ENCODE assay signal across 22 mouse cellular contexts in the genomic region with DNA sequence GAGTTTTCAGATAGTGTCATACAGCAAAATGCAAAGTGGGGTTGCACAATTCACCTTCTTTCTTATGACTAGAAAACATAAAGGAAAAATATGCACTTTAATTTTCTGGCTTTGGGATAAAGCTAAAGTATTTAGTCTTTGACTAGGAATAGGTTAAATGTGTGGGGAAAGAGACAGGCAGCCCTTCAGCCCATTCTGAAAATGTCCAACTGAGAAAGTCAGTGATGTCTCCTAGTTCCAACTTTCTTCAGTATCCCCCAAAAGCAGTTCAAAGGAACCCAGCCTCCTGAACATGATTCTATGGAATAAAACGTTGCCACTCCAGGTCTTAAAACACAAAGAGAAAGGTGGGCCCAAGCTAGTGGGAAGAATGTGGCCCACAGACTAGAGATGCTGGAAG. TPM values are rescaled to one million over a fixed set of nuclear protein-coding genes. Genes with fewer than 3 reads are reported as not detected.
DNase-seq lines count a peak whose midpoint lies in the region; ATAC-seq lines count a peak whose summit lies in the region.
"Had no signal": no experiment of that assay in that cellular context is flagged by ENCODE, and none has a peak within 500 bp of the region (broad histone marks: within the 10 kb centered on the region; RNA-seq: fewer than 3 reads in every experiment).

No protein-coding gene starts in this region.

- no peak overlapping the region for H3K9ac ChIP-seq in midbrain, embryonic 16.5 days (ENCODE audit: low read depth, low read length)
- H3K9ac ChIP-seq in forebrain, embryonic 16.5 days (replicated peaks; ENCODE audit: low read depth, low read length) = peak overlapping the region; percentile 52
- H3K9ac ChIP-seq: hindbrain, embryonic 14.5 days; liver, embryonic 15.5 days; lung, embryonic 15.5 days had no signal

- WGBS in midbrain, embryonic 10.5 days = 6% methylated on average over 1 of the region's 1 CpGs
- 4% methylated on average over 1 of the region's 1 CpGs for WGBS in midbrain, embryonic 16.5 days
- 0% methylated on average over 1 of the region's 1 CpGs for WGBS in forebrain, embryonic 10.5 days
- 4% methylated on average over 1 of the region's 1 CpGs for whole genome bisulfite sequencing in forebrain, embryonic 16.5 days

- no peak overlapping the region for H3K4me3 ChIP-seq in midbrain, embryonic 10.5 days
- H3K4me3 ChIP-seq in midbrain, embryonic 16.5 days (ENCODE audit: low read depth, low read length) = no peak overlapping the region
- peak overlapping the region; percentile 27; the same call in 1 of the 2 replicates for H3K4me3 ChIP-seq in forebrain, embryonic 10.5 days
- peak overlapping the region; percentile 46 for H3K4me3 ChIP-seq in forebrain, embryonic 16.5 days (replicated peaks; ENCODE audit: low read length)
- H3K4me3 ChIP-seq: liver, embryonic 15.5 days; lung, embryonic 15.5 days had no signal

- H3K4me1 ChIP-seq in midbrain, embryonic 10.5 days = peaks cover 27% of the 10 kb centered on the region
- H3K4me1 ChIP-seq in midbrain, embryonic 16.5 days (ENCODE audit: control insufficient read depth, insufficient read depth, low read length) = peaks cover 13% of the 10 kb centered on the region
- peaks cover 37% of the 10 kb centered on the region for H3K4me1 ChIP-seq in forebrain, embryonic 10.5 days
- peaks cover 17% of the 10 kb centered on the region for H3K4me1 ChIP-seq in forebrain, embryonic 16.5 days (replicated peaks; ENCODE audit: control insufficient read depth, insufficient read depth, low read length)

- peak; percentile 12 for DNase-seq in embryo, embryonic 11 days
- DNase-seq in embryo, embryonic 10 days (ENCODE audit: low spot score) = no peak
- peak; percentile 15 for DNase-seq in midbrain, embryonic 10.5 days (ENCODE audit: low spot score)
- DNase-seq in forebrain, embryonic 10.5 days (ENCODE audit: extremely low spot score, low spot score) = no peak
- DNase-seq in gastrocnemius, postnatal 14 days = no peak
- DNase-seq in right cerebral cortex, postnatal 10 days (ENCODE audit: low spot score in 2 of 2) = no peak
- DNase-seq: adrenal gland, postnatal 10 days; cerebellum, adult 18-20 months; cerebellum, postnatal 36 days; heart, adult 11 months; kidney, adult 2 months; kidney, postnatal 25 days; liver; lung, postnatal 4 days had no signal

- no peaks in the 10 kb centered on the region for H3K9me3 ChIP-seq in midbrain, embryonic 10.5 days (replicated peaks)
- H3K9me3 ChIP-seq in midbrain, embryonic 16.5 days (replicated peaks; ENCODE audit: control insufficient read depth, low read length, poor library complexity, severe bottlenecking) = no peaks in the 10 kb centered on the region; the same call in 1 of the 2 replicates
- H3K9me3 ChIP-seq in forebrain, embryonic 10.5 days = no peaks in the 10 kb centered on the region
- 0 out of 2 replicates have a peak, but pooled peaks cover 2% of the 10 kb centered on the region for H3K9me3 ChIP-seq in forebrain, embryonic 16.5 days (ENCODE audit: control insufficient read depth, low read length)
- H3K9me3 ChIP-seq: liver, embryonic 15.5 days; lung, embryonic 15.5 days had no signal

- H3K27me3 ChIP-seq in midbrain, embryonic 10.5 days (ENCODE audit: low read depth, poor library complexity, severe bottlenecking) = peaks cover 100% of the 10 kb centered on the region
- H3K27me3 ChIP-seq in midbrain, embryonic 16.5 days (ENCODE audit: control insufficient read depth, insufficient read depth, low read depth, low read length) = peaks cover 37% of the 10 kb centered on the region
- H3K27me3 ChIP-seq in forebrain, embryonic 10.5 days (ENCODE audit: poor library complexity, severe bottlenecking) = peaks cover 100% of the 10 kb centered on the region
- H3K27me3 ChIP-seq in forebrain, embryonic 16.5 days (replicated peaks; ENCODE audit: control insufficient read depth, insufficient read depth, low read length) = peaks cover 11% of the 10 kb centered on the region

- no peaks in the 10 kb centered on the region for H3K36me3 ChIP-seq in midbrain, embryonic 10.5 days
- H3K36me3 ChIP-seq in midbrain, embryonic 16.5 days (ENCODE audit: control insufficient read depth, insufficient read depth, low read length) = no peaks in the 10 kb centered on the region
- H3K36me3 ChIP-seq in forebrain, embryonic 10.5 days (replicated peaks) = no peaks in the 10 kb centered on the region
- H3K36me3 ChIP-seq in forebrain, embryonic 16.5 days (ENCODE audit: control insufficient read depth, insufficient read depth) = no peaks in the 10 kb centered on the region
- H3K36me3 ChIP-seq: liver, embryonic 15.5 days; lung, embryonic 15.5 days had no signal

- intact Hi-C loops in gastrocnemius, postnatal 14 days (cut with DNase I; ENCODE audit: low total_unique reads) = no loop called here

- no peak overlapping the region for H3K27ac ChIP-seq in midbrain, embryonic 10.5 days (replicated peaks)
- no peak overlapping the region for H3K27ac ChIP-seq in midbrain, embryonic 16.5 days (ENCODE audit: low read length)
- no peak overlapping the region for H3K27ac ChIP-seq in forebrain, embryonic 10.5 days
- H3K27ac ChIP-seq in forebrain, embryonic 16.5 days (ENCODE audit: low read length) = peak overlapping the region; percentile 31
- H3K27ac ChIP-seq: hindbrain, embryonic 14.5 days; liver, embryonic 15.5 days; lung, embryonic 15.5 days had no signal

- H3K4me2 ChIP-seq in midbrain, embryonic 16.5 days (ENCODE audit: low read length) = no peak overlapping the region
- H3K4me2 ChIP-seq in forebrain, embryonic 16.5 days (ENCODE audit: low read length) = peak overlapping the region; percentile 67
- H3K4me2 ChIP-seq: heart, embryonic 11.5 days; hindbrain, embryonic 14.5 days; liver, embryonic 15.5 days; lung, embryonic 15.5 days had no signal

- ATAC-seq in midbrain, embryonic 16.5 days = no peak
- no peak for ATAC-seq in forebrain, embryonic 16.5 days
- ATAC-seq: inflammation-experienced regulatory T-cells, adult 6 months had no signal

RNA-seq across cellular contexts. Expression of a gene that starts 6.7 kb away (rescaled TPM):
- polyA plus RNA-seq in midbrain, embryonic 10.5 days (2016; fragmentation: Nextera tagmentation; extraction: Ambion mirVana) = 0.23 and 0.26 TPM in 2 replicates
- polyA plus RNA-seq in midbrain, embryonic 16.5 days (2015; fragmentation: Nextera tagmentation; extraction: Ambion mirVana) = 2.4 and 3.3 TPM in 2 replicates
- polyA plus RNA-seq in forebrain, embryonic 10.5 days (2016; fragmentation: Nextera tagmentation; extraction: Ambion mirVana) = 2.4 and 5.0 TPM in 2 replicates
- polyA plus RNA-seq in forebrain, embryonic 16.5 days (2015; fragmentation: Nextera tagmentation; extraction: Ambion mirVana) = 42.2 and 49.9 TPM in 2 replicates
- total RNA-seq in gastrocnemius, postnatal 14 days (2021) = under 1 TPM in 1 of 2 experiments, not detected in 1; 0.10 TPM
- total RNA-seq: gastrocnemius, adult 8-10 months had no signal
- polyA plus RNA-seq: inflammation-experienced regulatory T-cells, adult 6 months had no signal

Comparison
In these comparisons a context has a peak if more than half of its experiments do, and no peak if none do; other contexts are left out.
1. DNase-seq: peak in embryo, embryonic 11 days (single experiment) and midbrain, embryonic 10.5 days (single experiment); none in embryo, embryonic 10 days (single experiment), forebrain, embryonic 10.5 days (single experiment), gastrocnemius, postnatal 14 days (single experiment) and right cerebral cortex, postnatal 10 days (0 of 2).
2. H3K4me3 ChIP-seq: peak in forebrain, embryonic 10.5 days (single experiment) and forebrain, embryonic 16.5 days (single experiment); none in midbrain, embryonic 10.5 days (single experiment) and midbrain, embryonic 16.5 days (single experiment).